Mouse (Mus musculus) heart, embryonic 14.5 days (tissue): ENCODE measurements around the gene Tdrd5. TPM values are rescaled to one million over a fixed set of nuclear protein-coding genes. Genes with fewer than 3 reads are reported as not detected.

Experiments
- ATAC-seq: fragments of 200-750 bp; cut with Nextera tagmentation; 2 replicates; pipeline ENCODE4 v1.8.0; 2017; ENCODE audit warnings: low read depth, moderate TSS enrichment; ENCODE audit not compliant: insufficient number of reproducible peaks, insufficient read depth, low FRiP score
- H3K27ac ChIP-seq, 2 experiments: fragments of 200-500 bp in 1 of 2; fragments of 300-500 bp in 1 of 2; sonication (generic) in 1 of 2; replicated peaks in 1 of 2; 2 replicates each; pipeline ENCODE4 v1.5.1; 2012 to 2014; ENCODE audit warnings: low read depth in 2 of 2, low read length in 2 of 2, control low read depth in 1 of 2, mild to moderate bottlenecking in 1 of 2, mixed read lengths in 1 of 2; ENCODE audit not compliant: control insufficient read depth in 1 of 2, insufficient read depth in 1 of 2
- H3K27me3 ChIP-seq: fragments of 300-500 bp; sonication (generic); 2 replicates; pipeline ENCODE4 v1.6.1; 2014; ENCODE audit warnings: mild to moderate bottlenecking, low read length, control low read depth; ENCODE audit not compliant: control insufficient read depth, insufficient read depth
- H3K36me3 ChIP-seq: fragments of 300-500 bp; sonication (generic); 2 replicates; pipeline ENCODE4 v1.6.1; 2014; ENCODE audit warnings: mild to moderate bottlenecking, control low read depth, low read length, mixed read lengths; ENCODE audit not compliant: control insufficient read depth, insufficient read depth
- H3K4me1 ChIP-seq, 2 experiments: fragments of 200-500 bp in 1 of 2; fragments of 300-500 bp in 1 of 2; sonication (generic) in 1 of 2; 2 replicates each; pipeline ENCODE4 v1.6.1; 2012 to 2014; ENCODE audit warnings: low read length in 2 of 2, control low read depth in 1 of 2, mixed read lengths in 1 of 2; ENCODE audit not compliant: control insufficient read depth in 2 of 2, insufficient read depth in 2 of 2
- H3K4me2 ChIP-seq: fragments of 300-500 bp; sonication (generic); 2 replicates; pipeline ENCODE4 v1.6.1; 2014; ENCODE audit warnings: mild to moderate bottlenecking, low read length
- H3K4me3 ChIP-seq, 2 experiments: fragments of 200-500 bp in 1 of 2; fragments of 300-500 bp in 1 of 2; sonication (generic) in 1 of 2; 2 replicates each; pipeline ENCODE4 v1.5.1; 2012 to 2014; ENCODE audit warnings: low read length in 2 of 2, mild to moderate bottlenecking in 2 of 2, control low read depth in 1 of 2, low read depth in 1 of 2, moderate library complexity in 1 of 2; ENCODE audit not compliant: control insufficient read depth in 1 of 2, insufficient read depth in 1 of 2
- H3K9ac ChIP-seq: fragments of 300-500 bp; sonication (generic); 2 replicates; pipeline ENCODE4 v1.6.1; 2014; ENCODE audit warnings: mild to moderate bottlenecking, low read length
- H3K9me3 ChIP-seq: fragments of 300-500 bp; sonication (generic); 2 replicates; pipeline ENCODE4 v1.6.1; 2016; ENCODE audit warnings: low read length, control low read depth; ENCODE audit not compliant: control insufficient read depth
- WGBS: fragments of 180-500 bp; shearing (Covaris S2); extraction: QIAGEN DNeasy Blood & Tissue Kit; methylation state at CpG from one replicate; pipeline ENCODE4 v1.1.7; 2014; 5-methylcytosine and 5-hydroxymethylcytosine counted together
- polyA plus RNA-seq: library from polyadenylated mRNA; unstranded; fragments of >200 nt; fragmentation: Nextera tagmentation; extraction: Ambion mirVana; gene quantifications from 2 replicates; pipeline ENCODE4 v1.2.1, GENCODE M21; 2014

Gene Tdrd5
- polyA plus RNA-seq, 1 experiment from 2014 or later = 0.08 TPM

DNA sequence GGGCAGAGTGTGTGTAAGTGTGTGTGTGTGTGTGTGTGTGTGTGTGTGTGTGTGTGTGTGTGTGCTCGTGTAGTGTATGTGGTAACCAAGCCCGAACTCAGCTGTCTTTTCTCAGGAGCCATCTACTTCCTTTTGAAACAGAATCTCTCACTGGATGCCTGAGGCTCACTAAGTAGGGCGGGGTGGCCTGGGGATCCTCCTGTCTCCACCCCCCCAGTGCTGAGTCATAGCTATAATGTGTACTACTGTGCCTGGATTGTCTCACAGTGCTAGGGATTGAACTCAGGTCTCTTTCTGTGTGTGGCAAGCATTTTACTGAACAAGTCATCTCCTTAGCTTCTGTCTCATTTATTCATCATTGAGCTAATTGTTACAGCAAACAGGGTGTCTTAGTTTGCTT, 86.1 kb downstream of the Tdrd5 start:
- Histone ChIP-seq H3K4me2 (no peak overlapping the region), H3K9ac (no peak overlapping the region), H3K27ac (peak overlapping the region; percentile 41 to 63), H3K36me3 (no peaks in the 10 kb centered on the region), H3K4me3 (no peak overlapping the region), H3K9me3 (no peaks in the 10 kb centered on the region), H3K4me1 (peaks cover 24 to 34% of the 10 kb centered on the region in 2 experiments), H3K27me3 (no peaks in the 10 kb centered on the region)
- 35% methylated on average over 3 of the region's 3 CpGs for WGBS
- peak; percentile 68 for ATAC-seq

DNA sequence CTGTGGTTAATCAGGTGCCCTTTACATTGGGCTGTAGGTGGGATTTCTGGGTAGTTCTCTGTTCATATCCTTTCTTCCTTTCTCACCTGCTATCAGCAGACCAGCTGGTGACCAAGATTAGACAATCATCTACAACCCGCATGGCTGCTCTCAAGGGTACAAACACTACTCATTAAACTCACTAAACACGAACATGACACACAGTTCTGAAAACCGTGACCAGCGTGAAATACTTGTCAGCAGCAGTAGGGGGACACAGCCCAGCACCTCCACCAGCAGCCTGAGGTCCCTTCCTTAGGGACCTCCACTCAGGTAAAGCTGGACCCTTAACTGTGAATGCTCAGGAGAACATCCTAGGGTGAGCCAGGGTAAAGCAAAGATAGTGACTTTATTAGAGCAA, 87.2 kb downstream of the Tdrd5 start:
- peaks cover 13 to 26% of the 10 kb centered on the region in 2 experiments for H3K4me1 ChIP-seq
- ATAC-seq = no peak
- no peak overlapping the region for H3K4me2 ChIP-seq
- H3K36me3 ChIP-seq = no peaks in the 10 kb centered on the region
- no peaks in the 10 kb centered on the region for H3K9me3 ChIP-seq
- no peak overlapping the region for H3K27ac ChIP-seq
- WGBS = 58% methylated on average over 4 of the region's 4 CpGs
- H3K4me3 ChIP-seq = no peak overlapping the region
- H3K27me3 ChIP-seq = no peaks in the 10 kb centered on the region
- no peak overlapping the region for H3K9ac ChIP-seq

DNA sequence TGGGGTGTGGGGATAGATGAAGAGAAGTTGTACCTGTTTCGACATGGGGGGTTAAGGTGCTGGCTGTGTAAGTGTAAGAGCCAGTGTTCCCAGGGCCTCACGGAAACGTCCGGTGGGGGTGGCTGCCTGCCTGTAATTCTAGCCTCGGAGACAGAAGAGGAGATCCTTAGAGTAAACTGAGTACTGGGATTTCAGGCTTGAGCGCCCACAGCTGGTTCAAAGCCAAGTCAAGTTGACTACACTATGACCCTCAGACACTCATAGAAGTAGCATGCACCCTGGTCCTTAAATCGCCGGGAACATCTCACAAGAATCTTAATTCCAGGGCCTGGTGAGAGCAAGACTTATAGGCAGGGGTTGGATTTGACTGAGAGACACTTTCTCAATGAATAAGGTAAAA, 88.8 kb downstream of the Tdrd5 start:
- H3K4me2 ChIP-seq = no peak overlapping the region
- no peaks in the 10 kb centered on the region for H3K27me3 ChIP-seq
- H3K4me1 ChIP-seq = peaks cover 13 to 26% of the 10 kb centered on the region in 2 experiments
- H3K9ac ChIP-seq = no peak overlapping the region
- 90% methylated on average over 8 of the region's 8 CpGs for WGBS
- no peaks in the 10 kb centered on the region for H3K36me3 ChIP-seq
- ATAC-seq = no peak
- no peak overlapping the region for H3K27ac ChIP-seq
- no peaks in the 10 kb centered on the region for H3K9me3 ChIP-seq
- no peak overlapping the region for H3K4me3 ChIP-seq

DNA sequence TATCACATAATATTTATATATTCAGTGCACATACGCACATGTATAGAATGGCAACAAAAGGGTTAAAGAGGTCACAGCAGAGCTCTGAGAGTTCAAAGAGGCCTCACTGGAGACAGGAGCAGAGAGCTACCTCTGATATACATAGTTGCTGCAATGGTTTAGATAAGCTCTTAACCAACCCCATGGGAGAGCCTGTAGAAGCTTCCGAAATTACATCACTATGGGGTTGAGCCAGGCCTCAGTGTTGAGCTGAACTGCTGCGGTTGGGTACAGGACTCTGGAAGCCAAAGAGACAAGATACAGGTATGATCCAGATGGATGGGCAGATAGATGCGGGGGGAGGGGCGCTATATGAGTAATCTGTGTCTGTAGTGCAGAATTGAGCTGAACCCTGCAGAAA, 90.5 kb downstream of the Tdrd5 start:
- H3K4me3 ChIP-seq = no peak overlapping the region
- no peaks in the 10 kb centered on the region for H3K27me3 ChIP-seq
- 56% methylated on average over 5 of the region's 5 CpGs for WGBS
- no peaks in the 10 kb centered on the region for H3K36me3 ChIP-seq
- peaks cover 3 to 13% of the 10 kb centered on the region in 2 experiments for H3K4me1 ChIP-seq
- ATAC-seq = no peak
- H3K27ac ChIP-seq = no peak overlapping the region
- H3K4me2 ChIP-seq = no peak overlapping the region
- no peaks in the 10 kb centered on the region for H3K9me3 ChIP-seq
- H3K9ac ChIP-seq = no peak overlapping the region

DNA sequence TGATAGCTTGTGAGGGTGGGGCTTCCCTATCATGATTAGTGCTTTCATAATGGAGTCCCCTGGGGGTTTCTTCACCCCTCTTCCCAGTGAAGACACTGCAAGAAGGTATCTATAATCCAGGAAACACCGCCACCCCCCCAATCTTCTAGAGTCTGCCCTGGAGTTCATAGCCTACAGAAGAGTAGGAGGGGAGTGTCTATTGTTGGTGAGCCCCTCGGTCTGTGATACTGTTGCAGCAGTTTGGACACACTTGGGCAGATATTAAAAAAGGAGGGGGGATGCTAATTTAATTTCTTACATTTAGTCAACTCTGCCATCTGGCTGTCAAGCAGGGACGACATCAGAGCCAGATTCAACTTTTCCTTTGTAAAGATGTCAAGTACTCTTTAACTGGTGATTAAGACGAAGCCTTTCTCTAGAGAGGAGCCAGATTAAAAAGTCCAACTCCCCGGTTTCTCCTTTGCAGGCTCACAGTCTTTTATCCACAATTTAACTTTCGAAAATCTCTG, 91.6 kb downstream of the Tdrd5 start:
- H3K27ac ChIP-seq = no peak overlapping the region
- no peak overlapping the region for H3K9ac ChIP-seq
- H3K27me3 ChIP-seq = peaks cover 2% of the 10 kb centered on the region
- ATAC-seq = no peak
- peaks cover 0 to 5% of the 10 kb centered on the region in 2 experiments; a peak in 2 of 4 replicates for H3K4me1 ChIP-seq
- no peak overlapping the region for H3K4me3 ChIP-seq
- no peaks in the 10 kb centered on the region for H3K36me3 ChIP-seq
- 56% methylated on average over 6 of the region's 6 CpGs for WGBS
- H3K9me3 ChIP-seq = no peaks in the 10 kb centered on the region
- H3K4me2 ChIP-seq = no peak overlapping the region

Other genes with a start within 250 kb of the Tdrd5 start
- 2.4 and 2.6 TPM in 2 replicates for gene Fam163a, start 98.6 kb downstream of the Tdrd5 start, polyA plus RNA-seq
- gene Nphs2, start 7.1 kb upstream of the Tdrd5 start, polyA plus RNA-seq = not detected in 2 replicates
- gene Gm2000, start 62.4 kb upstream of the Tdrd5 start, polyA plus RNA-seq = 574 and 616 TPM in 2 replicates
- 0.20 and 0.35 TPM in 2 replicates for gene Axdnd1, start 117.5 kb upstream of the Tdrd5 start, polyA plus RNA-seq
- gene Soat1, start 170.7 kb upstream of the Tdrd5 start, polyA plus RNA-seq = 32.2 and 32.7 TPM in 2 replicates
- gene Gm10031, start 220.3 kb upstream of the Tdrd5 start, polyA plus RNA-seq = 0.74 and 0.82 TPM in 2 replicates